Mouse (Mus musculus): ENCODE results near the gene Tufm.
A peak's percentile ranks its signal among the peaks of the same experiment; 100 is the strongest.

Tufm gene

GRCm38 (mm10) chr7:126487052-126487483, at the start of gene Tufm:
Gene Tufm, plus strand, starts transcription at chr7:126487361.
- peak; percentile 100 for DNase-seq (ENCODE audit: low read depth, low spot score)

- no peak for DNase-seq (ENCODE audit: low read depth, low spot score)
Observed at GRCm38 (mm10) chr7:126440134-126440533, 47.0 kb upstream of the Tufm start.

- no peak for DNase-seq (ENCODE audit: low read depth, low spot score)
Observed at GRCm38 (mm10) chr7:126443997-126444396, 43.2 kb upstream of the Tufm start.

GRCm38 (mm10) chr7:126444536-126444935, 42.6 kb upstream of the Tufm start:
- no peak for DNase-seq (ENCODE audit: low read depth, low spot score)

- DNase-seq (ENCODE audit: low read depth, low spot score) = no peak
Observed at GRCm38 (mm10) chr7:126445104-126445815, 41.9 kb upstream of the Tufm start.

GRCm38 (mm10) chr7:126446217-126446616, 40.9 kb upstream of the Tufm start:
- DNase-seq (ENCODE audit: low read depth, low spot score) = no peak

- DNase-seq (ENCODE audit: low read depth, low spot score) = no peak
Observed at GRCm38 (mm10) chr7:126448481-126448880, 38.7 kb upstream of the Tufm start.

- no peak for DNase-seq (ENCODE audit: low read depth, low spot score)
Observed at GRCm38 (mm10) chr7:126449991-126450390, 37.2 kb upstream of the Tufm start.

- DNase-seq (ENCODE audit: low read depth, low spot score) = no peak
Observed at GRCm38 (mm10) chr7:126450641-126451040, 36.5 kb upstream of the Tufm start.

- DNase-seq (ENCODE audit: low read depth, low spot score) = no peak
Observed at GRCm38 (mm10) chr7:126452244-126452643, 34.9 kb upstream of the Tufm start.

GRCm38 (mm10) chr7:126453861-126454260, 33.3 kb upstream of the Tufm start:
- DNase-seq (ENCODE audit: low read depth, low spot score) = no peak

GRCm38 (mm10) chr7:126455242-126455641, 31.9 kb upstream of the Tufm start:
- DNase-seq (ENCODE audit: low read depth, low spot score) = no peak

GRCm38 (mm10) chr7:126456382-126457266, 30.5 kb upstream of the Tufm start:
- no peak for DNase-seq (ENCODE audit: low read depth, low spot score)

GRCm38 (mm10) chr7:126458225-126458624, 28.9 kb upstream of the Tufm start:
- peak; percentile 53 for DNase-seq (ENCODE audit: low read depth, low spot score)

GRCm38 (mm10) chr7:126458844-126459618, 28.1 kb upstream of the Tufm start:
- DNase-seq (ENCODE audit: low read depth, low spot score) = no peak

- DNase-seq (ENCODE audit: low read depth, low spot score) = no peak
Observed at GRCm38 (mm10) chr7:126460623-126461399, 26.4 kb upstream of the Tufm start.

GRCm38 (mm10) chr7:126461626-126462025, 25.5 kb upstream of the Tufm start:
- DNase-seq (ENCODE audit: low read depth, low spot score) = no peak

GRCm38 (mm10) chr7:126463004-126463403, 24.2 kb upstream of the Tufm start, which contains the start of gene Atp2a1:
Gene Atp2a1, minus strand, starts transcription at chr7:126463108.
- DNase-seq (ENCODE audit: low read depth, low spot score) = no peak

GRCm38 (mm10) chr7:126463547-126463946, 23.6 kb upstream of the Tufm start:
- DNase-seq (ENCODE audit: low read depth, low spot score) = no peak

GRCm38 (mm10) chr7:126464121-126464520, 23.0 kb upstream of the Tufm start:
- DNase-seq (ENCODE audit: low read depth, low spot score) = no peak

- DNase-seq (ENCODE audit: low read depth, low spot score) = no peak
Observed at GRCm38 (mm10) chr7:126464836-126465235, 22.3 kb upstream of the Tufm start.
